Mouse (Mus musculus): ENCODE measurements around the gene Ssh1. TPM values are rescaled to one million over a fixed set of nuclear protein-coding genes. Genes with fewer than 3 reads are reported as not detected.

Ssh1 gene
- polyA plus RNA-seq, 1 experiment from 2014 or later: 16.5 TPM

- Histone ChIP-seq H3K4me3 (ENCODE audit: low read depth, low read length) (no peak overlapping the region), H3K27me3 (replicated peaks; ENCODE audit: control insufficient read depth, insufficient read depth, low read length) (no peaks in the 10 kb centered on the region), H3K27ac (replicated peaks; ENCODE audit: low read depth, low read length) (no peak overlapping the region), H3K4me1 (ENCODE audit: control insufficient read depth, insufficient read depth, low read length) (peaks cover 17% of the 10 kb centered on the region; the same call in 1 of the 2 replicates), H3K36me3 (ENCODE audit: control insufficient read depth, insufficient read depth, low read length) (peaks cover 16% of the 10 kb centered on the region; the same call in 1 of the 2 replicates), H3K4me2 (ENCODE audit: low read depth, low read length) (no peak overlapping the region), H3K9me3 (ENCODE audit: control insufficient read depth, low read length) (no peaks in the 10 kb centered on the region), H3K9ac (ENCODE audit: low read depth, low read length) (no peak overlapping the region)
- DNase-seq (ENCODE audit: low spot score): no peak
- WGBS: 82% methylated on average over 20 of the region's 20 CpGs
- no peak for ATAC-seq (ENCODE audit: low read depth)
Observed at GRCm38 (mm10) chr5:113989437-113990024, 4.2 kb downstream of the Ssh1 start.

DNA sequence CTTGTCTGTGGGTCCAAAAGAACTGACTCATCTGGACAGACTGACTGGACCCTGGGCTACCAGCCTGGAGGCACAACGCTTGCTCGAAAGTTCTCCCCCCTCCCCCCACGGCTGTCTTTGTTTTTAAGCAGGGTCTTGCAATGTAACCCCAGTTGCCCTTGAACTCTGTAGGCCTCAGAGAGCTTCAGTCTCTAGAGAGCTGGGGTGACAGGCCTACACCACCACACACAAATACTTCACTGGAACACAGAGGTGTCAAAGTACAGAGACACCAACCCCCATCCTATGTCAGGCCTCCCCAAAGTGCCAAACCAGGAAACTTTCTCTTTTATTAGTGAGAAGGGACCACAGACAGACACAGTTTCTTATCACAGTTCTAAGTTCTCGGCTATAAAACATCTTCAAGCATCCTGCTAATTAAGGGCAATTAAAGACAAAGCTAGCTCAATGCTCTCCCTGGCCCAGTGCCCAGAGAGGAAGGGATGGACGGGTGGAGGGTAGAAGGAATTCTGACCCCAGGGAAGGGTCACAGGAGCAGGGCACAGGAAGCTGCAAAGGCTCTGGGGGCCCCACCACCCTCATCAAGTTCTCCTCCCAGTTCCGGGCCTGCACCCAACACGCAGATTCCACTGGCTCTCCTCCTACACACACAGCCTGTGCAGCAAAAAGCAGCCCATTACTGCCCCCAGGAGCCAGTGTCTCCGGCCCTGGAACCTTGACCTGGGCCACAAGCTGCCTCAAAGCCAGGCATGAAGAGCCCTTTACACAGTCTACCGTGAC is 7.3 kb downstream of the Ssh1 start:
- H3K36me3 ChIP-seq (ENCODE audit: control insufficient read depth, insufficient read depth, low read length): peaks cover 16% of the 10 kb centered on the region; the same call in 1 of the 2 replicates
- H3K4me2 ChIP-seq (ENCODE audit: low read depth, low read length): no peak overlapping the region
- H3K4me1 ChIP-seq (ENCODE audit: control insufficient read depth, insufficient read depth, low read length): peaks cover 5% of the 10 kb centered on the region; the same call in 1 of the 2 replicates
- 28% methylated on average over 7 of the region's 9 CpGs for WGBS
- peak overlapping the region; percentile 52 for H3K27ac ChIP-seq (replicated peaks; ENCODE audit: low read depth, low read length)
- no peak overlapping the region for H3K4me3 ChIP-seq (ENCODE audit: low read depth, low read length)
- no peak for ATAC-seq (ENCODE audit: low read depth)
- no peaks in the 10 kb centered on the region for H3K27me3 ChIP-seq (replicated peaks; ENCODE audit: control insufficient read depth, insufficient read depth, low read length)
- DNase-seq (ENCODE audit: low spot score): peak; percentile 42
- H3K9ac ChIP-seq (ENCODE audit: low read depth, low read length): no peak overlapping the region
- H3K9me3 ChIP-seq (ENCODE audit: control insufficient read depth, low read length): no peaks in the 10 kb centered on the region

- H3K27ac ChIP-seq (replicated peaks; ENCODE audit: low read depth, low read length): peak overlapping the region; percentile 18; the same call in 1 of the 2 replicates
Observed at GRCm38 (mm10) chr5:113985737-113986136, 8.0 kb downstream of the Ssh1 start.

DNA sequence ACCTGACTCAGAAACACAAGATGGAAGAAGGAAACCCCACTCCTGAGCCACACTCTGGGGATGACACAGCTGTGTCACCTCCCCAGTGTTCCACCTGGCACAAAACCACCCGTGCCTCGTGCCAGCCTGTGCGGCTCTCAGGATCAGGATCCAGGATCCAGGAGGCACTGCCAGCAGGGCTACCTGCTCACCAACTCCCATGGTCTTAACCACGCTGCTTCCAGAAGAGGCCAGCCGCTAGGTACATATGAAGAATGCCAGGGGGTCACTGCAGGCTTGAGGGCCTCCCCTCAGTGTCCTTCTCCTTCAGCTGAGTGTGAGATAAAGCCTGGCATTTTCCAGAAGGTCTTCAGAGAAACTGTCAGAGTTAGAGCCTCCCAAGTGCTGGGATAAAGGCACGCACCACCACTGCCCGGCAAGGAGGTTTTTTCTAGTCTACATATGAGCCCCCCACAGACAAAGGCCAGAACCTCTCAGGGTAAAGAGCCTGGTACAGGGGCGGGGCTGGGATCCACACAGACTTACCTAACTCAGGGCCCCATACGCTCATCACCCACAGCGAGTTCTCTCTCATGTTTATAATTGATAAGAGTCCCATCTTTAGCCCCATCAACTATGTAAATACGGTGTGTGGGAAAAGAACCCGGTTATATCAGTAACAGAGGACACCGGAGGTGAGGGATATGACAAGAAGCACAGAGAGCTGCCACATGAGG is 9.5 kb downstream of the Ssh1 start:
- H3K27me3 ChIP-seq (replicated peaks; ENCODE audit: control insufficient read depth, insufficient read depth, low read length): no peaks in the 10 kb centered on the region
- DNase-seq (ENCODE audit: low spot score) (no peak), ATAC-seq (ENCODE audit: low read depth) (no peak)
- 89% methylated on average over 12 of the region's 13 CpGs for WGBS
- no peak overlapping the region for H3K4me2 ChIP-seq (ENCODE audit: low read depth, low read length)
- H3K27ac ChIP-seq (replicated peaks; ENCODE audit: low read depth, low read length): no peak overlapping the region
- peaks cover 16% of the 10 kb centered on the region; the same call in 1 of the 2 replicates for H3K36me3 ChIP-seq (ENCODE audit: control insufficient read depth, insufficient read depth, low read length)
- H3K9me3 ChIP-seq (ENCODE audit: control insufficient read depth, low read length): no peaks in the 10 kb centered on the region
- H3K4me3 ChIP-seq (ENCODE audit: low read depth, low read length): no peak overlapping the region
- peaks cover 12% of the 10 kb centered on the region; the same call in 1 of the 2 replicates for H3K4me1 ChIP-seq (ENCODE audit: control insufficient read depth, insufficient read depth, low read length)
- H3K9ac ChIP-seq (ENCODE audit: low read depth, low read length): no peak overlapping the region

More at GRCm38 (mm10) chr5:113985737-113986136, 8.0 kb downstream of the Ssh1 start:
- ATAC-seq (ENCODE audit: low read depth): no peak
- H3K4me1 ChIP-seq (ENCODE audit: control insufficient read depth, insufficient read depth, low read length): peaks cover 5% of the 10 kb centered on the region; the same call in 1 of the 2 replicates
- H3K9me3 ChIP-seq (ENCODE audit: control insufficient read depth, low read length): no peaks in the 10 kb centered on the region
- no peak overlapping the region for H3K4me2 ChIP-seq (ENCODE audit: low read depth, low read length)
- no peak overlapping the region for H3K4me3 ChIP-seq (ENCODE audit: low read depth, low read length)
- 49% methylated on average over 2 of the region's 2 CpGs for WGBS
- no peak for DNase-seq (ENCODE audit: low spot score)
- no peaks in the 10 kb centered on the region for H3K27me3 ChIP-seq (replicated peaks; ENCODE audit: control insufficient read depth, insufficient read depth, low read length)
- no peak overlapping the region for H3K9ac ChIP-seq (ENCODE audit: low read depth, low read length)
- peaks cover 16% of the 10 kb centered on the region; the same call in 1 of the 2 replicates for H3K36me3 ChIP-seq (ENCODE audit: control insufficient read depth, insufficient read depth, low read length)

GRCm38 (mm10) chr5:113983541-113983940 is 10.2 kb downstream of the Ssh1 start:
- H3K36me3 ChIP-seq (ENCODE audit: control insufficient read depth, insufficient read depth, low read length): peaks cover 11% of the 10 kb centered on the region; the same call in 1 of the 2 replicates
- ATAC-seq (ENCODE audit: low read depth) (no peak), DNase-seq (ENCODE audit: low spot score) (no peak)
- H3K4me1 ChIP-seq (ENCODE audit: control insufficient read depth, insufficient read depth, low read length): peaks cover 12% of the 10 kb centered on the region; the same call in 1 of the 2 replicates
- no peak overlapping the region for H3K4me3 ChIP-seq (ENCODE audit: low read depth, low read length)
- H3K9ac ChIP-seq (ENCODE audit: low read depth, low read length): no peak overlapping the region
- H3K4me2 ChIP-seq (ENCODE audit: low read depth, low read length): no peak overlapping the region
- no peaks in the 10 kb centered on the region for H3K9me3 ChIP-seq (ENCODE audit: control insufficient read depth, low read length)
- no peaks in the 10 kb centered on the region for H3K27me3 ChIP-seq (replicated peaks; ENCODE audit: control insufficient read depth, insufficient read depth, low read length)
- H3K27ac ChIP-seq (replicated peaks; ENCODE audit: low read depth, low read length): no peak overlapping the region
- 73% methylated on average over 6 of the region's 6 CpGs for WGBS

GRCm38 (mm10) chr5:113981843-113982242 is 11.9 kb downstream of the Ssh1 start:
- H3K4me1 ChIP-seq (ENCODE audit: control insufficient read depth, insufficient read depth, low read length): peaks cover 11% of the 10 kb centered on the region; the same call in 1 of the 2 replicates
- no peak overlapping the region for H3K27ac ChIP-seq (replicated peaks; ENCODE audit: low read depth, low read length)
- no peaks in the 10 kb centered on the region for H3K9me3 ChIP-seq (ENCODE audit: control insufficient read depth, low read length)
- DNase-seq (ENCODE audit: low spot score): no peak
- H3K4me2 ChIP-seq (ENCODE audit: low read depth, low read length): no peak overlapping the region
- no peak overlapping the region for H3K9ac ChIP-seq (ENCODE audit: low read depth, low read length)
- H3K36me3 ChIP-seq (ENCODE audit: control insufficient read depth, insufficient read depth, low read length): peaks cover 10% of the 10 kb centered on the region; the same call in 1 of the 2 replicates
- H3K4me3 ChIP-seq (ENCODE audit: low read depth, low read length): no peak overlapping the region
- WGBS: 79% methylated on average over 8 of the region's 8 CpGs
- ATAC-seq (ENCODE audit: low read depth): no peak
- H3K27me3 ChIP-seq (replicated peaks; ENCODE audit: control insufficient read depth, insufficient read depth, low read length): no peaks in the 10 kb centered on the region

DNA sequence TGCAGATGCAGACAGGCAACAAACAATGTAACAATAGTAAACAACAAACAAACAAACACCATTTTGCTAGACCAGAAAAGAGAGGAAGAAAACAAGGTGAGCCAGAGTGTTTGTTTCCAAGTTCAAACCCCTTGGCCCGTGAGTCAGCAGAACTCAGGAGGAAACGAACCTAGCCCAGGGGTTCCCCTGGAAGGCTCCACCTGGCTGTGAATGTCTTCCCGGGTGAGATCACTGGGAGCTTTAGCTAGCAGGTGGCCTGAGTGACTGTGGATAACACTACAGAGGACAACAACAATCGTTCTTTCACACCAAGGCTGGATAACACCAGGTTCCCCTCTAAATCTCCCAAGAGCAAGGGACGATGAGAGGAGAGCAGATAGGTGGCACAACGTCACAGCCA is 12.5 kb downstream of the Ssh1 start:
- WGBS: 87% methylated on average over 6 of the region's 6 CpGs
- Histone ChIP-seq H3K36me3 (ENCODE audit: control insufficient read depth, insufficient read depth, low read length) (peaks cover 8% of the 10 kb centered on the region; the same call in 1 of the 2 replicates), H3K4me2 (ENCODE audit: low read depth, low read length) (no peak overlapping the region), H3K9ac (ENCODE audit: low read depth, low read length) (no peak overlapping the region), H3K27ac (replicated peaks; ENCODE audit: low read depth, low read length) (no peak overlapping the region), H3K4me1 (ENCODE audit: control insufficient read depth, insufficient read depth, low read length) (peaks cover 7% of the 10 kb centered on the region; the same call in 1 of the 2 replicates), H3K27me3 (replicated peaks; ENCODE audit: control insufficient read depth, insufficient read depth, low read length) (no peaks in the 10 kb centered on the region), H3K9me3 (ENCODE audit: control insufficient read depth, low read length) (no peaks in the 10 kb centered on the region), H3K4me3 (ENCODE audit: low read depth, low read length) (no peak overlapping the region)
- DNase-seq (ENCODE audit: low spot score) (no peak), ATAC-seq (ENCODE audit: low read depth) (no peak)

GRCm38 (mm10) chr5:113980511-113980910 is 13.2 kb downstream of the Ssh1 start:
- 75% methylated on average over 1 of the region's 1 CpGs for WGBS
- no peak overlapping the region for H3K4me3 ChIP-seq (ENCODE audit: low read depth, low read length)
- ATAC-seq (ENCODE audit: low read depth) (no peak), DNase-seq (ENCODE audit: low spot score) (no peak)
- no peak overlapping the region for H3K27ac ChIP-seq (replicated peaks; ENCODE audit: low read depth, low read length)
- no peak overlapping the region for H3K4me2 ChIP-seq (ENCODE audit: low read depth, low read length)
- H3K36me3 ChIP-seq (ENCODE audit: control insufficient read depth, insufficient read depth, low read length): peaks cover 8% of the 10 kb centered on the region; the same call in 1 of the 2 replicates
- no peak overlapping the region for H3K9ac ChIP-seq (ENCODE audit: low read depth, low read length)
- peaks cover 11% of the 10 kb centered on the region for H3K4me1 ChIP-seq (ENCODE audit: control insufficient read depth, insufficient read depth, low read length)
- no peaks in the 10 kb centered on the region for H3K27me3 ChIP-seq (replicated peaks; ENCODE audit: control insufficient read depth, insufficient read depth, low read length)
- no peaks in the 10 kb centered on the region for H3K9me3 ChIP-seq (ENCODE audit: control insufficient read depth, low read length)

Data from embryonic facial prominence, embryonic 14.5 days (tissue).